In the genomic region with DNA sequence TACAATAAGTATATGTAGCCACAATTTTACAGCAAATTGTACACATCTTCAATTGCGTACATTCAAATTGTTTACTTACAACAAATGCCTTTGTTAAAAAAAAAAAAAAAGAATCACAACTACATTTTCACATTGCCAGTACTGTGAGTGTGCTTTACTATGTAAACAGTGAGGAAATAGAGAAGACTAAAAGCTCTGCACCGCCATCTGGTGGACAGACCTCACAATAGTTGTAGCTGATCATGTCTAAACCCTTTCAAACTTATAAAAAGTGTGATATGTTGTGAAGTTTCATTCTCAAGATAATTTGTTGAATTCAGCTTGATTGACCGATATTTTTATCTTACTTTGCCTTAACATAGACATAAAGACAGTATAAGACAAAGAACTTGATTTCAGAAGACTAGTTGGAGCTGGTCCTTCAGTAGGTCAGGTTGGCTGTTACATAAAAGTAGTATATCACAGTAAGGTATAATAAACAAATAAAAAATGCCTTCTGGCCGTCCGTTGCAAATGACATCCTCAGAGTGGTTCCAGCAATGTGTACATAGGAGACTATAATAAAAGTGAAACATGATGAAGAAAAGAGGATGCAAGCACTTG, we compare ENCODE assay signal across 9 mouse cellular contexts. TPM values are rescaled to one million over a fixed set of nuclear protein-coding genes. Genes with fewer than 3 reads are reported as not detected.
DNase-seq lines count a peak whose midpoint lies in the region; ATAC-seq and TF ChIP-seq lines count a peak whose summit lies in the region.
"Had no signal": no experiment of that assay in that cellular context is flagged by ENCODE, and none has a peak within 500 bp of the region (broad histone marks: within the 10 kb centered on the region; RNA-seq: fewer than 3 reads in every experiment).

No protein-coding gene starts in this region.

- H3K27ac ChIP-seq in heart, adult 2 months: no peak overlapping the region
- no peak overlapping the region for H3K27ac ChIP-seq in hindbrain, embryonic 15.5 days (replicated peaks)

- no peaks in the 10 kb centered on the region for H3K27me3 ChIP-seq in heart, adult 2 months (ENCODE audit: control insufficient read depth, insufficient read depth, low read length)
- peaks cover 10% of the 10 kb centered on the region for H3K27me3 ChIP-seq in Patski
- H3K27me3 ChIP-seq in hindbrain, embryonic 15.5 days: no peaks in the 10 kb centered on the region

- no peak for DNase-seq in heart, adult 2 months
- no peak for DNase-seq in heart, adult 8-10 months (ENCODE audit: low spot score)
- peak; percentile 3 for DNase-seq in Patski (ENCODE audit: low read depth, low spot score)
- peak; percentile 79 for DNase-seq in embryo, embryonic 10.5 days (ENCODE audit: low spot score)
- peak; percentile 50 to 66 for DNase-seq in layer of hippocampus, postnatal 14 days (ENCODE audit: low spot score in 2 of 2)
- DNase-seq in mesoderm, embryonic 11.5 days (ENCODE audit: low read depth, low spot score): peak; percentile 53
- DNase-seq in telencephalon, adult 2 months (ENCODE audit: low read depth, low spot score): peak; percentile 19

- no peak for TF ChIP-seq POLR2A in heart, adult 2 months (IDR thresholded peaks at IDR 0.05; ENCODE audit: insufficient read depth, low read depth, low read length)

- no peak for TF ChIP-seq EP300 in heart, adult 2 months (IDR thresholded peaks at IDR 0.05; ENCODE audit: insufficient read depth, low read depth, low read length)

- H3K79me2 ChIP-seq in heart, adult 2 months (replicated peaks; ENCODE audit: control insufficient read depth, insufficient read depth, low read length): no peaks in the 10 kb centered on the region

- H3K9ac ChIP-seq in heart, adult 2 months (ENCODE audit: low read depth, low read length): no peak overlapping the region
- H3K9ac ChIP-seq in hindbrain, embryonic 15.5 days: no peak overlapping the region

- no peaks in the 10 kb centered on the region for H3K36me3 ChIP-seq in heart, adult 2 months (ENCODE audit: control insufficient read depth, insufficient read depth, low read length)
- H3K36me3 ChIP-seq in hindbrain, embryonic 15.5 days: no peaks in the 10 kb centered on the region

- POLR2A ChIA-PET in Patski (lab: Charles Lee): no interaction called here

- intact Hi-C loops in heart, adult 2 months (cut with DNase I): no loop called here

- CTCF ChIA-PET in Patski (lab: Charles Lee): interaction anchor here (0.9 to 1.1 kb wide), 2 partner anchors 59 to 1068 kb away, joined by 3 read pairs; no protein-coding TSS in a partner anchor

- in situ Hi-C loops in Patski (cut with MboI; ENCODE audit: low pct_unique_long_range_greater_than_20kb): loop anchor here (5.0 to 25.0 kb wide), 2 partner anchors 531 to 1066 kb away; a partner anchor contains a TSS

- no peaks in the 10 kb centered on the region for H3K4me1 ChIP-seq in heart, adult 2 months (ENCODE audit: control insufficient read depth, insufficient read depth, low read length)
- H3K4me1 ChIP-seq in hindbrain, embryonic 15.5 days (replicated peaks): no peaks in the 10 kb centered on the region

- no peak overlapping the region for H3K4me3 ChIP-seq in heart, adult 2 months
- H3K4me3 ChIP-seq in hindbrain, embryonic 15.5 days: no peak overlapping the region

- 12% methylated on average over 5 of the region's 5 CpGs for WGBS in heart, adult 2 months
- WGBS in hindbrain, embryonic 15.5 days: 32% methylated on average over 5 of the region's 5 CpGs

- no peaks in the 10 kb centered on the region for H3K9me3 ChIP-seq in hindbrain, embryonic 15.5 days

- no peak overlapping the region for H3K4me2 ChIP-seq in hindbrain, embryonic 15.5 days

- peak; percentile 58 for TF ChIP-seq CTCF in heart, adult 2 months (IDR thresholded peaks at IDR 0.05)
- TF ChIP-seq CTCF in Patski (IDR thresholded peaks at IDR 0.05): peak; percentile 52

- ATAC-seq in Patski: peak; percentile 51
- ATAC-seq in hindbrain, embryonic 15.5 days (ENCODE audit: low FRiP score, low read depth): 0 out of 2 replicates have a peak, but pooled peaks have one; percentile 79

RNA-seq across cellular contexts. Expression of a gene that starts 21.9 kb away (rescaled TPM):
- total RNA-seq in heart, adult 2 months (2021): not detected
- polyA plus RNA-seq in heart, adult 2 months (2012; rRNA removed): not detected in 2 replicates
- total RNA-seq in heart, adult 8-10 months (2022): not detected
- 0.05 TPM for polyA plus RNA-seq in Patski (2021)
- not detected in 2 replicates for polyA plus RNA-seq in hindbrain, embryonic 15.5 days (2015; fragmentation: Nextera tagmentation; extraction: Ambion mirVana)
- total RNA-seq in layer of hippocampus, postnatal 14 days (2021): not detected
- total RNA-seq: adrenal gland, postnatal 4 days had no signal

RNA-seq across cellular contexts. Expression of a gene that starts 22.2 kb away (rescaled TPM):
- not detected for total RNA-seq in heart, adult 2 months (2021)
- not detected in 2 replicates for polyA plus RNA-seq in heart, adult 2 months (2012; rRNA removed)
- not detected for total RNA-seq in heart, adult 8-10 months (2022)
- not detected for polyA plus RNA-seq in Patski (2021)
- not detected in 2 replicates for polyA plus RNA-seq in hindbrain, embryonic 15.5 days (2015; fragmentation: Nextera tagmentation; extraction: Ambion mirVana)
- total RNA-seq in layer of hippocampus, postnatal 14 days (2021): not detected
- total RNA-seq: adrenal gland, postnatal 4 days had no signal

RNA-seq across cellular contexts. Expression of a gene that starts 36.9 kb away (rescaled TPM):
- not detected for total RNA-seq in heart, adult 2 months (2021)
- polyA plus RNA-seq in heart, adult 2 months (2012; rRNA removed): not detected in 2 replicates
- not detected for total RNA-seq in heart, adult 8-10 months (2022)
- not detected for polyA plus RNA-seq in Patski (2021)
- not detected in 2 replicates for polyA plus RNA-seq in hindbrain, embryonic 15.5 days (2015; fragmentation: Nextera tagmentation; extraction: Ambion mirVana)
- total RNA-seq in layer of hippocampus, postnatal 14 days (2021): not detected
- total RNA-seq: adrenal gland, postnatal 4 days had no signal

Comparison
In these comparisons a context has a peak if more than half of its experiments do, and no peak if none do; other contexts are left out.
1. DNase-seq: peak in Patski (single experiment), embryo, embryonic 10.5 days (single experiment), layer of hippocampus, postnatal 14 days (2 of 2), mesoderm, embryonic 11.5 days (single experiment) and telencephalon, adult 2 months (single experiment); none in heart, adult 2 months (0 of 2) and heart, adult 8-10 months (single experiment).